Mouse (Mus musculus) testis, adult 2 months (tissue): Measurements from ENCODE around the gene Syn3. TPM values are rescaled to one million over a fixed set of nuclear protein-coding genes. Genes with fewer than 3 reads are reported as not detected.

Source experiments
- H3K27ac ChIP-seq: fragments of 200-500 bp; 2 replicates; pipeline ENCODE4 v1.5.1; 2012; ENCODE audit warnings: low read depth, low read length; ENCODE audit not compliant: control insufficient read depth, insufficient read depth
- H3K27me3 ChIP-seq: fragments of 200-500 bp; 2 replicates; pipeline ENCODE4 v1.6.1; 2012; ENCODE audit warnings: mild to moderate bottlenecking, low read length, moderate library complexity; ENCODE audit not compliant: control insufficient read depth, insufficient read depth
- H3K36me3 ChIP-seq: fragments of 200-500 bp; 2 replicates; pipeline ENCODE4 v1.6.1; 2012; ENCODE audit warnings: mild to moderate bottlenecking, low read length; ENCODE audit not compliant: control insufficient read depth, insufficient read depth
- H3K4me1 ChIP-seq: fragments of 200-500 bp; 2 replicates; pipeline ENCODE4 v1.6.1; 2012; ENCODE audit warnings: low read length; ENCODE audit not compliant: control insufficient read depth, insufficient read depth
- H3K4me3 ChIP-seq: fragments of 200-500 bp; 2 replicates; pipeline ENCODE4 v1.5.1; 2012; ENCODE audit warnings: low read depth, mild to moderate bottlenecking, low read length, moderate library complexity, mixed read lengths; ENCODE audit not compliant: control insufficient read depth
- CTCF ChIP-seq: fragments of 200-500 bp; IDR thresholded peaks from 2 replicates; pipeline ENCODE4 v1.5.1; 2012; ENCODE audit warnings: low read depth, mild to moderate bottlenecking, inconsistent platforms, low read length, moderate library complexity; ENCODE audit not compliant: control insufficient read depth, insufficient read depth, insufficient replicate concordance
- POLR2A ChIP-seq: fragments of 200-500 bp; IDR thresholded peaks from 2 replicates; pipeline ENCODE4 v1.6.1; 2012; ENCODE audit warnings: low read depth, mild to moderate bottlenecking, inconsistent platforms, low read length, moderate library complexity; ENCODE audit not compliant: control insufficient read depth
- polyA plus RNA-seq: library from polyadenylated mRNA; depleted of rRNA; stranded (reverse); fragments of >200 nt; gene quantifications from 2 replicates; pipeline ENCODE4 v1.2.3, GENCODE M21; 2012

The Syn3 gene
- polyA plus RNA-seq, 1 experiment: 0.84 TPM

DNA sequence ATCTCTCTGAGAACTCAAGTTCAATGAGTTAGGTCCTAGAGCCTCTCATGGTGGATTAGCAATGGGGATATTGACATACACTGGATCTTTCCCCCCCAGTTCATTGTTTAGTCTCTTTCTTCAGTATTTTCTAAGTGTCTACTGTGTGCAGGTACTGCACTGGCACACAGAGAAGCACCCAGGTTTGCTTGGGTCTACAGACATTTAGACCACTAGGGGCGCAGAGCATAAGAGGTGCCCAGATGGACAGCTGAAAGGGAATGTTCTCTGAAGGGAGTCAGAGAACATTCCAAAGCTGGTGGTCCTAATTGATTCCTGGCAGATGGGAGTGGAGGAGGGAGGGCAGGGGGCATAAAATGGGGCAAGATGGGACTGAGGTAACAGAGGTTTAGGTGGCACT, 204.8 kb downstream of the Syn3 start:
- no peak overlapping the region for H3K27ac ChIP-seq
- H3K36me3 ChIP-seq: no peaks in the 10 kb centered on the region
- no peaks in the 10 kb centered on the region for H3K27me3 ChIP-seq
- no peak overlapping the region for H3K4me3 ChIP-seq
- H3K4me1 ChIP-seq: peaks cover 7% of the 10 kb centered on the region
- TF ChIP-seq POLR2A (no peak), CTCF (no peak)

DNA sequence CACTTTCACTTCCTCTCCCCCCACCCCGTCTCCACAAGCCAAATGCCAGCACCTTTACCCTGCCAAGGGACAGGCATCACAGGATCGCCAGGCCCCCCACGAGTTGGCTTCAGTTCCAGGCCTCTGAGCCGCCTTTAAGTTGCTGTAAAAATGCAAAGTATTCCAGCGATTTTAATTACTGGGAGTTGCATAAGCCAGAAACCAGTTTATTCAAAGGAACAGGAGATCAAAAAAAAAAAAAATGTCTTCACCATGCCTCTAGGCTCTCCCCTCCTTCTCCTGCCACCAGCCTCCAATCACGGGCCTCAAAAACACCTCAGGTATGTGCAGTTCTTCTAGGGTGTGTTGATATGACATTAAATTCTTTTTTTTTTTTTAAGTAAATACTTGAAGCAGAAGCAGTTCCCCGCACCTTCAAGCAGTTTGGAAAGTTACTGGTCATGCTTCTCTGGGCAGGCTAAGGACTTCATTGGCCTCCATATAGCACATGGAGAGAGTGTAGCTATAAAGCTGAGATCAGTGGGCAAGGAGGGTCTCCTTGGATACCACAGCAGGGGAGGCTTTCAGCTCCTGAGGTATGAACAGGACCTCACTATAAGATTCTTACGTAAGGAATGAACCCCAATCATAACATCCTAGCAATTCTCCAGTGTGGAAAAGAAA, 208.5 kb downstream of the Syn3 start:
- H3K36me3 ChIP-seq: no peaks in the 10 kb centered on the region
- no peaks in the 10 kb centered on the region for H3K4me1 ChIP-seq
- H3K4me3 ChIP-seq: no peak overlapping the region
- H3K27ac ChIP-seq: no peak overlapping the region
- no peak for TF ChIP-seq POLR2A
- TF ChIP-seq CTCF: no peak
- H3K27me3 ChIP-seq: no peaks in the 10 kb centered on the region

DNA sequence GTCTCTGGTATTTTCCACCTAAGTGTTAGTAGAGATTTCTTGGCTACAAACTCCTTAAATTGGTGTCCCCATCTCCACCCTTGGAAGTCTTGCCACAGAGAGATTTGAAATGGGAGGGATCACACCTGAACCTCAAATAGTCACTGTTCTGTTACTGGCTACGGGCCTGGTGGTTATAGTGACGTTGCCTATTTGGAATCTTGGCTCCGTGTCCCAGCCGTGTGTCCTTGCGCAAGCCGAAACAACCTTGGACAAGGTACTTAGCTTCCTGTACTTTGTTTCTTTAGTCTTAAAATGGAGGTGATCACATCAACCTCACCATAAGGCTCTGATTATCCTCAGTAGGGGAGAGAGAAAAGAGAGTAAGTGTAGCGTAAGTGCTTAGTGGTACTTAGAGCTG, 212.2 kb downstream of the Syn3 start:
- Histone ChIP-seq H3K4me1 (no peaks in the 10 kb centered on the region), H3K27ac (no peak overlapping the region), H3K27me3 (no peaks in the 10 kb centered on the region), H3K4me3 (no peak overlapping the region), H3K36me3 (no peaks in the 10 kb centered on the region)
- TF ChIP-seq CTCF: no peak
- no peak for TF ChIP-seq POLR2A

DNA sequence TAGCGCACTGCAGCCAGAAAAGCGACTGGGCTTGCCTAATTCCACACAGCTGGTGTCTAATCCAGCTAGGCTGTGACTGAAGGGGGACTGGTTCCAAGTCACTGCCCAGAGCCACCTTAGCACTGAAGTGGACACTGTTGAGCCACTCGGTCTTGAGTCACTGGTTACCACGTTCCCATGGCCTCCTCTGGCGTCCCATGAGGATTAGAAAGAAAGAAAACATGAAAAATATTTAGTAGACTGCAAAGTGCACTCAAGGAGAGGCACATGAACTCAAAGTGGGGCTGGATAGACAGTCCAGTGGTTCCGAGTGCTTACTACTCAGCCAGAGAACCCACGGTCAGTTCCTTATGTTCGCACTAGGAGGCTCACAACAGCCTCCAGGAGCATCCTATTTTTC, 217.5 kb downstream of the Syn3 start:
- no peaks in the 10 kb centered on the region for H3K27me3 ChIP-seq
- no peaks in the 10 kb centered on the region for H3K36me3 ChIP-seq
- H3K4me3 ChIP-seq: no peak overlapping the region
- TF ChIP-seq CTCF: no peak
- TF ChIP-seq POLR2A: no peak
- no peaks in the 10 kb centered on the region for H3K4me1 ChIP-seq
- no peak overlapping the region for H3K27ac ChIP-seq

DNA sequence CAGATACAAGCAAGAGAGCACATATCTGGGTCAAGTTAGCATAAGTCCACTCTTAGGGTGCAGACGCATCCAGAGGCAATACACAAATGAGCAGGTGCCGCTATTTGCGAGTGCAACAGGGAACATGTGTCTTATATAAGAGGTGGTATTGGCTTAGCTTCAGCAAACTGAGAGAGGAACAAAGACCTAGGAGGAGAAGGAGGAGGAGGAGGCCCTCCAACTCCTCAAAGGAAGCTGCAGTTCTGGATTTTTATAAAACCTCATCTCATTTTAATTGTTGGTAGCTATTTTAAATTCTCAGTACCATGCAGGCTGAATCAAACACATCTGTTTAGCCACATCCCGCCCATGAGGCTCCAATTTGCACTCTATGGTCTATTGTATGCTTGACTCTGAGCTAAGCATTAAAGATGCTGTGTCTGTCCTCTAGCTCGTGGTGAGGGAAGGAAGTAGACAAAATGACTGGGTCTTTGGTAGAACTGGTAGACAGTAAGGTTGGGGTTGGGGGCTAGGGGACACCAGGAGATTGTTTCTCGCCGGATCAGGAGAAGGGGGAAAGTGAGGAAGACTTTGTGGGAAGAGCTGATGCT, 219.0 kb downstream of the Syn3 start:
- no peaks in the 10 kb centered on the region for H3K36me3 ChIP-seq
- no peak overlapping the region for H3K27ac ChIP-seq
- no peaks in the 10 kb centered on the region for H3K4me1 ChIP-seq
- TF ChIP-seq CTCF (no peak), POLR2A (no peak)
- no peaks in the 10 kb centered on the region for H3K27me3 ChIP-seq
- H3K4me3 ChIP-seq: no peak overlapping the region

DNA sequence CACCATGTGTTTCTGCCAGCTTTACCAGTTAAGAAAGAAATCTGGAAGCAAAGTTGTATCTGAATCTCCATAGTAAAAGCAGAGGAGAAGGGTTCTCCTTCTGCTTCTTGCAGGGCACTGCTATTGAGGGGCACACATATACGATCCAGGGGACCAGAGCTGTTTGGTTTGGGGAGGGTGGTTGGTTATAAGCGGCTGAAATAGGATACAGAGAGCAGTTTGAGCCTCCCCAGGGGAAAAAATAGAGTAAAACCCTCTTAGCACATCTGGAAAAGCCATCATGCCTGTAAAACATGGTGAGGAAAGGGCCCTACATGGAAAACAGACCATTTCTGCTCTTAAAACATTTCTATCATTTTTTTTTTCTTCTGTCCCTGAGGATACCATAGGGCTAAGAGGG, 220.2 kb downstream of the Syn3 start:
- Histone ChIP-seq H3K36me3 (no peaks in the 10 kb centered on the region), H3K4me1 (peaks cover 2% of the 10 kb centered on the region; the same call in 1 of the 2 replicates), H3K27ac (no peak overlapping the region), H3K27me3 (no peaks in the 10 kb centered on the region), H3K4me3 (no peak overlapping the region)
- TF ChIP-seq CTCF (no peak), POLR2A (no peak)

DNA sequence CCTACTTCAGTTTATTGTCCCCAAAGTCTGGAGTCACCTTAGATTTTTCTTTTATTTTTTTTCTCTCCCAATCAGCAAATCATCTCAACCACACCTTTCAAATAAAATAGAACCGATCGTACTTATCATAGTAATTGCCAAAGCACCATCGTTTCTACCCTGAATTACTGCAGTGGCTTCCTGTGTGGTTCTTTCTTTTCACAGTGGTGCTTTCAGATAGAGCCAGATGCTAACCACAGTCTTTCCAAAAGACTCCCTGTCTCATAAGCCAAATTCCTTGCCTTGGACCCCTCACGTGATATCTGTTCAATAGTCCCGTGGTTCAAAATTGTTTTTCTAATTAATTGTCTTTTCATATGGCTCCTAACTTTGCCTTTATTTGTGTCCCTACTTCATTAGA, 221.4 kb downstream of the Syn3 start:
- no peak for TF ChIP-seq POLR2A
- no peak for TF ChIP-seq CTCF
- H3K27ac ChIP-seq: no peak overlapping the region
- H3K36me3 ChIP-seq: no peaks in the 10 kb centered on the region
- no peaks in the 10 kb centered on the region for H3K27me3 ChIP-seq
- peaks cover 2% of the 10 kb centered on the region; the same call in 1 of the 2 replicates for H3K4me1 ChIP-seq
- no peak overlapping the region for H3K4me3 ChIP-seq
